Mouse (Mus musculus): Measurements from ENCODE around the gene Popdc2.

Popdc2 gene

GRCm38 (mm10) chr16:38399531-38400231, 37.7 kb downstream of the Popdc2 start:
- in situ Hi-C loops (cut with MboI, MseI) = loop anchor here (5.0 kb wide), 1 partner anchor 47 kb away; no protein-coding TSS in a partner anchor

GRCm38 (mm10) chr16:38400311-38400960, 38.4 kb downstream of the Popdc2 start:
- in situ Hi-C loops (cut with MboI, MseI) = loop anchor here (5.0 kb wide), 1 partner anchor 48 kb away; no protein-coding TSS in a partner anchor

- in situ Hi-C loops (cut with MboI, MseI) = loop anchor here (5.0 kb wide), 1 partner anchor 49 kb away; no protein-coding TSS in a partner anchor
These were observed 39.5 kb downstream of the Popdc2 start for GRCm38 (mm10) chr16:38401468-38401867.

- in situ Hi-C loops (cut with MboI, MseI) = loop anchor here (5.0 kb wide), 1 partner anchor 51 kb away; no protein-coding TSS in a partner anchor
These were observed 41.6 kb downstream of the Popdc2 start for GRCm38 (mm10) chr16:38403639-38404038.

- in situ Hi-C loops (cut with MboI, MseI) = loop anchor here (5.0 kb wide), 1 partner anchor 41 kb away; no protein-coding TSS in a partner anchor
These were observed 44.3 kb downstream of the Popdc2 start for GRCm38 (mm10) chr16:38406293-38406692.

- in situ Hi-C loops (cut with MboI, MseI) = loop anchor here (5.0 kb wide), 1 partner anchor 41 kb away; no protein-coding TSS in a partner anchor
These were observed 44.7 kb downstream of the Popdc2 start for GRCm38 (mm10) chr16:38406708-38407107.

- in situ Hi-C loops (cut with MboI, MseI) = loop anchor here (5.0 kb wide), 1 partner anchor 40 kb away; no protein-coding TSS in a partner anchor
These were observed 45.6 kb downstream of the Popdc2 start for GRCm38 (mm10) chr16:38407584-38407983.

GRCm38 (mm10) chr16:38408416-38408815, 46.4 kb downstream of the Popdc2 start:
- in situ Hi-C loops (cut with MboI, MseI) = loop anchor here (5.0 kb wide), 1 partner anchor 39 kb away; no protein-coding TSS in a partner anchor

- in situ Hi-C loops (cut with MboI, MseI) = no loop called here
These were observed 52.9 kb downstream of the Popdc2 start for GRCm38 (mm10) chr16:38414953-38415352.

GRCm38 (mm10) chr16:38425374-38425773, 63.4 kb downstream of the Popdc2 start:
- in situ Hi-C loops (cut with MboI, MseI) = no loop called here

GRCm38 (mm10) chr16:38425799-38426198, 63.8 kb downstream of the Popdc2 start:
- in situ Hi-C loops (cut with MboI, MseI) = no loop called here

All from regulatory T cell (primary cell).